Mouse (Mus musculus) thymus, adult 2 months (tissue): Measurements from ENCODE around the gene Exosc8.
A peak's percentile ranks its signal among the peaks of the same experiment; 100 is the strongest.

ENCODE experiments used
- CTCF ChIP-seq: fragments of 200-500 bp; IDR thresholded peaks from 2 replicates; pipeline ENCODE4 v1.5.1; 2012; ENCODE audit warnings: mild to moderate bottlenecking, control low read depth, low read length, moderate library complexity, borderline replicate concordance; ENCODE audit not compliant: control insufficient read depth, poor library complexity, insufficient read depth; ENCODE audit errors: extremely low read depth
- POLR2A ChIP-seq: fragments of 200-500 bp; IDR thresholded peaks from 2 replicates; pipeline ENCODE4 v1.6.1; 2012; ENCODE audit warnings: mild to moderate bottlenecking, low read length, control low read depth, moderate library complexity; ENCODE audit not compliant: control insufficient read depth, poor library complexity, insufficient read depth; ENCODE audit errors: extremely low read depth

DNA sequence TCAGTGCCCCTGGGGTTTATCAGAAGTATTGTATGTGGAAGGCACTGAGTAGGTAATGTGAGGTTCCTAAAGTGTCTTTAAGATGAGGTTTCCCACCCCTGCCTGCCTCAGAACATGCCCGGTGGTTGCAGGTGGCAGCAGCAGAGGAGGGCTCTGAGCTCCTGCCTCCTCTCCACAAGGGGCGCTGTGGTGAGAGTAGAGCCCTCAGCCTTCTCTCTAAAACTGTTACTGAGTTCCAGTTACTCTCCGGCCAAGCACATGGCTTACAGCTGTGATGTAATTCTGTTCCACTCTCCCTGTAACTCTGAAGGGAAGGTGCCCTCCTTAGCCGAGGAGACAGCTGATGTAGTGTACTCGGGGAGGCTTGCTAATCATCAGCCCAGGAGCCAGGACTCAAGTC lies 10.6 kb upstream of the Exosc8 start:
- TF ChIP-seq CTCF (peak; percentile 53; the same call in 1 of the 2 replicates), POLR2A (no peak)
